Mouse (Mus musculus) spleen, postnatal 36 days (tissue): Measurements from ENCODE around the gene Cryba4.

Experiments used
- DNase-seq, 2 experiments: peaks; one replicate each; pipeline ENCODE4 v3.0.0; 2022; ENCODE audit warnings: low spot score in 2 of 2, mixed read lengths in 1 of 2

Gene Cryba4

GRCm38 (mm10) chr5:112286608-112286983 lies 34.3 kb upstream of the Cryba4 start:
- peak; percentile 50 to 54 for DNase-seq

GRCm38 (mm10) chr5:112285548-112286085 lies 33.3 kb upstream of the Cryba4 start:
- DNase-seq: no peak

GRCm38 (mm10) chr5:112284203-112284582 lies 31.9 kb upstream of the Cryba4 start:
- DNase-seq: no peak

- DNase-seq: no peak
Observed at GRCm38 (mm10) chr5:112283543-112284202, 31.4 kb upstream of the Cryba4 start.

- DNase-seq: peak; percentile 48 to 58
Observed at GRCm38 (mm10) chr5:112282780-112283482, 30.6 kb upstream of the Cryba4 start.

GRCm38 (mm10) chr5:112282123-112282779 lies 29.9 kb upstream of the Cryba4 start:
- DNase-seq: no peak

GRCm38 (mm10) chr5:112281676-112282075 lies 29.4 kb upstream of the Cryba4 start:
- no peak for DNase-seq

GRCm38 (mm10) chr5:112280863-112281660 lies 28.7 kb upstream of the Cryba4 start:
- DNase-seq: no peak

- peak in 1 of 2 experiments; percentile 58 for DNase-seq
Observed at GRCm38 (mm10) chr5:112280151-112280550, 27.8 kb upstream of the Cryba4 start.

- DNase-seq: no peak
Observed at GRCm38 (mm10) chr5:112279181-112280021, 27.1 kb upstream of the Cryba4 start.

- no peak for DNase-seq
Observed at GRCm38 (mm10) chr5:112277906-112278470, 25.7 kb upstream of the Cryba4 start.

- no peak for DNase-seq
Observed at GRCm38 (mm10) chr5:112276907-112277348, 24.6 kb upstream of the Cryba4 start.

GRCm38 (mm10) chr5:112276267-112276873 lies 24.1 kb upstream of the Cryba4 start, which contains the start of gene Tpst2:
Tpst2 (plus strand) TSS chr5:112276691.
- DNase-seq: peak; percentile 99 to 100

- no peak for DNase-seq
Observed at GRCm38 (mm10) chr5:112275021-112275804, 22.9 kb upstream of the Cryba4 start.

- DNase-seq: peak in 1 of 2 experiments; percentile 46
Observed at GRCm38 (mm10) chr5:112273746-112274463, 21.6 kb upstream of the Cryba4 start.

- DNase-seq: peak; percentile 55 to 61
Observed at GRCm38 (mm10) chr5:112272934-112273333, 20.6 kb upstream of the Cryba4 start.

- DNase-seq: peak; percentile 62 to 66
Observed at GRCm38 (mm10) chr5:112270764-112271541, 18.6 kb upstream of the Cryba4 start.
